Mouse (Mus musculus): ENCODE data around the gene Tmtc2. TPM values are rescaled to one million over a fixed set of nuclear protein-coding genes. Genes with fewer than 3 reads are reported as not detected.

The Tmtc2 gene
- polyA plus RNA-seq, 1 experiment: 2.9 TPM

DNA sequence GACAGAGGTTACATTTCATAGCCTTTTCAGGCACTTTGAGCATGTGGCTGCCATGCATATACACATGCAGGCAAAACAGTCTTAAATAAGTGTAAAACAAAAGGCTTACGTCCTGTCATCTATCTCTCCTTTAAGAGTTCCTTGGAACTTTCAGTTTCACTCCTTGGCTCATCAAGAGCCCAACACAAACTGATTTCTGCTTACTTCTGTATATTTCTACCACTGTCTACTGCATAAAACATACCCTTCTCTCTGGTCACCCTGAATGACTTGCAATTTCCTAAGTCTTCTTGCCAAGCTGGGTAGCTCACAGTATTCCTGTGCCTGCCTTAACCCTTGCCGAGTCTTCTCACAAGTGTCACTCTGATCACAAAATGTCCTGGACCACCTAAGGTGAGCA is 26.2 kb downstream of the Tmtc2 start:
- Histone ChIP-seq H3K4me1 (ENCODE audit: control insufficient read depth, insufficient read depth, insufficient read length, low read length) (peaks cover 3% of the 10 kb centered on the region; the same call in 1 of the 2 replicates), H3K27me3 (ENCODE audit: control insufficient read depth, insufficient read depth, low read length) (no peaks in the 10 kb centered on the region), H3K4me3 (ENCODE audit: low read depth, low read length) (no peak overlapping the region), H3K27ac (ENCODE audit: insufficient read depth, low read depth, low read length) (no peak overlapping the region), H3K36me3 (ENCODE audit: control insufficient read depth, insufficient read depth, low read length) (no peaks in the 10 kb centered on the region)
- no peak for TF ChIP-seq POLR2A (IDR thresholded peaks at IDR 0.05; ENCODE audit: low read depth, low read length)
- TF ChIP-seq CTCF (IDR thresholded peaks at IDR 0.05; ENCODE audit: extremely low read depth, insufficient read length, insufficient replicate concordance, low read depth, low read length): no peak
- 67% methylated on average over 2 of the region's 2 CpGs for WGBS

DNA sequence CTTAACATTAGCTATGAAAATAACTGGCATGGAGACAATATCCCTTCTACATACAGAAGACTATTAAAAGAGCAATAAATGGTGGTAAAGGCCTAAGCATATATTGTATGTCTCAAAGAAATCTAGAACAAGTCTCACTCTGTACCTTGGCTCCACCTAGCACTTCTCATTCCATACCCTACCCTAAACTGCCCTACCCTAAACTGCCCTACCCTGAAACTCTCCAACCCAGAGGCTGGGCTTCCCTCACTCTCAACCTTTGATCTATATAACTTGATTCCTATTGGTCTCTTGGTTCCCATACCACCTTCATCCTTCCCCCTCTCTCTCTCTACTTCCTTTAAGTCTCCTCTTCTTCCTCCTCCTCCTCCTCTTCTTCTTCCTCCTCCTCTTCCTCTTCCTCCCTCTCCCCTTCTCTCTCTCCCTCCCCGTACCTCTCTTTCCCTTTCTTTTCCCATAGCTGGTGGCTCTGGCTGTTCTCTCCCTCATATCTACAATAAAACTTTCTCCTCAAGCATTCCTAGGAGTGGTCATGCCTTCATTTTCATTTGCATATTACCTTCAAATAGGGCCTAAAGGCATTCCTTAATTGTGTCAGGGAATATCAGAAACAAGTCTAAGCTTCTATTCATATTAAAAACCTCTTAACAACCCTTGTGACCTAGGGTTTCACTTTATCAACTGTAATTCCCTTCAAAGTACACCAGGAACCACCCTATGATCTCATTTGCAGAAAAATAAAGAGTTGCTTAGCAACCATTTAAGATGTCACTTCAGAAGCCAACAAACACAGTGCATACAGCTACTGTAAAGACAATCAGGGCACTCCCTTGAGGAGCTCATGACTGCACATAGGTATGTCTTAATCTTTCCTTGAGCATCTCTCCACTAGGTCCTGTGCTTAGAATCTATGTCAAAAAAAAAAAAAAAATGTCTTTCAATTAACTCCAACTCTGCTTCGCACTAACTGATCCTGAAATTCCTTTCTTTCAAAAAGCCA is 29.9 kb downstream of the Tmtc2 start:
- Histone ChIP-seq H3K4me3 (ENCODE audit: low read depth, low read length) (no peak overlapping the region), H3K27ac (ENCODE audit: insufficient read depth, low read depth, low read length) (peak overlapping the region; percentile 95), H3K36me3 (ENCODE audit: control insufficient read depth, insufficient read depth, low read length) (no peaks in the 10 kb centered on the region), H3K27me3 (ENCODE audit: control insufficient read depth, insufficient read depth, low read length) (no peaks in the 10 kb centered on the region), H3K4me1 (ENCODE audit: control insufficient read depth, insufficient read depth, insufficient read length, low read length) (peaks cover 3% of the 10 kb centered on the region; the same call in 1 of the 2 replicates)
- 47% methylated on average over 2 of the region's 2 CpGs for WGBS
- TF ChIP-seq POLR2A (IDR thresholded peaks at IDR 0.05; ENCODE audit: low read depth, low read length): no peak
- no peak for TF ChIP-seq CTCF (IDR thresholded peaks at IDR 0.05; ENCODE audit: extremely low read depth, insufficient read length, insufficient replicate concordance, low read depth, low read length)

DNA sequence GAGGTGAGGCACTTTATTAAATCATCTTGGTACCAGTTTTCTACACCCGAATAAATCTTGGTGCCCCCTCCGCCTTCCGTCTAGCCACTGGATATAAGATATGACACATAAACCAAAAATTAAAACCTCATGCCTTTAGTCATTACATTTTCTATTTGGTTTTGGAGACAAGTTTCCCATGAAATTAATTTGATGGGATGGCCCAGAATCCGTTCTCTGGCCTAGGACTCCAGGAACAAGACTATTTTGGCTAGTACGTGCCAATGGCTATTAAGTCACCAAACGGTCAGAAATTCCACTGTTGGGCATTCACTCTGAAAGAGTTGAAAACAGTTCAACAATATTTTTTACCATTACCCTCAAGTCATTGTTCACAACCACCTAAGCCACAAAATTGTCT is 32.2 kb downstream of the Tmtc2 start:
- H3K4me1 ChIP-seq (ENCODE audit: control insufficient read depth, insufficient read depth, insufficient read length, low read length): peaks cover 3% of the 10 kb centered on the region; the same call in 1 of the 2 replicates
- H3K36me3 ChIP-seq (ENCODE audit: control insufficient read depth, insufficient read depth, low read length): no peaks in the 10 kb centered on the region
- no peaks in the 10 kb centered on the region for H3K27me3 ChIP-seq (ENCODE audit: control insufficient read depth, insufficient read depth, low read length)
- TF ChIP-seq CTCF (IDR thresholded peaks at IDR 0.05; ENCODE audit: extremely low read depth, insufficient read length, insufficient replicate concordance, low read depth, low read length): no peak
- no peak for TF ChIP-seq POLR2A (IDR thresholded peaks at IDR 0.05; ENCODE audit: low read depth, low read length)
- H3K4me3 ChIP-seq (ENCODE audit: low read depth, low read length): no peak overlapping the region
- no peak overlapping the region for H3K27ac ChIP-seq (ENCODE audit: insufficient read depth, low read depth, low read length)
- WGBS: 97% methylated on average over 6 of the region's 6 CpGs

DNA sequence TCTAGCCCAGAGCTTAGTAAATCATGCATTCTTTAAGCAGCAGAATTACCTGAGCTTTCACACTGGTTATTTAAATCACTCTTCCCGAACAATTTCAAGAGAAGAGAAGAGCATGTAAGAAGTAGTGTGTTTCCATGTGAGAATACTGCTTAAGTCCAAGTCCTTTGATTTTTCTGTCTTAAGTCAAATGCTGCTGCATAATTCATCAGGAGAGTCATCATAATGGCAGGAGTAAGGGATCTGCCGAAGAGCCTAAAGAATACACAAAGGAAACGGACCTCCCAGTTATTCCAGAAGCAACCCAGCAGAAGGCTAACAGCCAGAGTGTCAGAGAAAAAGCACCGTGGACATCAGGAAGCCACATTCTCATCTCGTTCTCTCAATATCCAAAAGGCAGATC is 34.6 kb downstream of the Tmtc2 start:
- Histone ChIP-seq H3K27me3 (ENCODE audit: control insufficient read depth, insufficient read depth, low read length) (no peaks in the 10 kb centered on the region), H3K4me1 (ENCODE audit: control insufficient read depth, insufficient read depth, insufficient read length, low read length) (peaks cover 7% of the 10 kb centered on the region; the same call in 1 of the 2 replicates), H3K36me3 (ENCODE audit: control insufficient read depth, insufficient read depth, low read length) (no peaks in the 10 kb centered on the region), H3K4me3 (ENCODE audit: low read depth, low read length) (no peak overlapping the region), H3K27ac (ENCODE audit: insufficient read depth, low read depth, low read length) (no peak overlapping the region)
- TF ChIP-seq CTCF (IDR thresholded peaks at IDR 0.05; ENCODE audit: extremely low read depth, insufficient read length, insufficient replicate concordance, low read depth, low read length) (no peak), POLR2A (IDR thresholded peaks at IDR 0.05; ENCODE audit: low read depth, low read length) (no peak)
- WGBS: 83% methylated on average over 5 of the region's 5 CpGs

DNA sequence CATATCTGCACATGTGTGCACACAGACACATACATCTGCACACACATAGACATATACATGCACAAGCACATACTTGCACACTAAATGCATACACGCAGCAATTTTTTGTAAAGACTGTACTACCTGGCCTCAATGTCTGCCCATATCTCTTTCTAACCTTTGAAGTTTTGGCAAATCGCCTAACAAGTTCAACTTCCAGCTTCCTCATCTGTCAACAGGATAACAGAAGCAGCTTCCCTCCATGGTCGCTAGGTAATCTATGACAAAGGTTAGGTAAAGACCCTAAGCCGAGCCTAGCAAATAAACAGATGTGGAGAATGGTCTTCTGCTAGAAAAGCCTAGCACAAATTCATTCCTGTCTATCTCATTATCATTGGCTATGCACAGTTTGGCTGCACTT is 37.3 kb downstream of the Tmtc2 start:
- H3K27ac ChIP-seq (ENCODE audit: insufficient read depth, low read depth, low read length): peak overlapping the region; percentile 59
- TF ChIP-seq CTCF (IDR thresholded peaks at IDR 0.05; ENCODE audit: extremely low read depth, insufficient read length, insufficient replicate concordance, low read depth, low read length) (no peak), POLR2A (IDR thresholded peaks at IDR 0.05; ENCODE audit: low read depth, low read length) (no peak)
- no peaks in the 10 kb centered on the region for H3K27me3 ChIP-seq (ENCODE audit: control insufficient read depth, insufficient read depth, low read length)
- no peak overlapping the region for H3K4me3 ChIP-seq (ENCODE audit: low read depth, low read length)
- H3K36me3 ChIP-seq (ENCODE audit: control insufficient read depth, insufficient read depth, low read length): no peaks in the 10 kb centered on the region
- H3K4me1 ChIP-seq (ENCODE audit: control insufficient read depth, insufficient read depth, insufficient read length, low read length): peaks cover 9% of the 10 kb centered on the region; the same call in 1 of the 2 replicates
- WGBS: 30% methylated on average over 4 of the region's 4 CpGs

DNA sequence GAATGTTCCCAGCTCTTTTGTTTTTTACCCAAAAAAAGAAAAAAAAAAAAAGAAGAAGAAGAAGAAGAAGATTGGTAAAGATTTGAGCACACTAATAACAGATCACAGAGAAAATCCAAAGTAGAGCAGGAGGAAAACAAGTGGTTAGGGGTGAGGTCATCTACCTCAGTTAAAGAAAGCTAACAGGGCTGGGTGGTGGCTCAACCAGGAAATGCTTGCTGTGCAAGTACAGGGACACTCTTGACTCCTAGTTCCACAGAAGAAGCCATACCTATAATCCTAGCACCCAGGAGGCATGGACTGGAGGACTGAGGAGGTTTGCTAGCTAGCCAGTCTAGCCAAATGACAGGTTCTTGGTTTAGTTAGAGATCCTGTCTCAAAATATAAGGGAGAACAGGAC is 38.4 kb downstream of the Tmtc2 start:
- TF ChIP-seq POLR2A (IDR thresholded peaks at IDR 0.05; ENCODE audit: low read depth, low read length) (no peak), CTCF (IDR thresholded peaks at IDR 0.05; ENCODE audit: extremely low read depth, insufficient read length, insufficient replicate concordance, low read depth, low read length) (no peak)
- Histone ChIP-seq H3K4me1 (ENCODE audit: control insufficient read depth, insufficient read depth, insufficient read length, low read length) (peaks cover 10% of the 10 kb centered on the region; the same call in 1 of the 2 replicates), H3K27ac (ENCODE audit: insufficient read depth, low read depth, low read length) (peak overlapping the region; percentile 27; the same call in 1 of the 2 replicates), H3K27me3 (ENCODE audit: control insufficient read depth, insufficient read depth, low read length) (no peaks in the 10 kb centered on the region), H3K36me3 (ENCODE audit: control insufficient read depth, insufficient read depth, low read length) (no peaks in the 10 kb centered on the region), H3K4me3 (ENCODE audit: low read depth, low read length) (no peak overlapping the region)

DNA sequence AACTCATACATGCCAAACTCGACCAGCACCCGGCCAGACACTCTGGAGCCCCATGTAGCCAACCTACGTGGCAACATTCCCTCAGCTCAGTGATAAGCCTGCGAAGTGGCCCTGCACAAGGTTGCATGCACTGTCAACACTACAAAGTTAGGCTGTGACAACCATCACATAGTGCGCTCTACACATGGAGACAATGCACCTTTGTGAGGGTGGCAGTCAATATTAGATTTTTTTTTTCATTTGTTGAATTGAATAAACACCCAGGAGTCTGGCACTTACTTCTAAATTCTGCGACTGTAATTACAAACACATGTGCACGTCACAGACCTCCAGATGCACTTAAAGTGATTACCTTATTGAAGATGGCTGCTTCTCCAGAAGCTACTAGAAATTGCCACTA is 41.5 kb downstream of the Tmtc2 start:
- Histone ChIP-seq H3K27me3 (ENCODE audit: control insufficient read depth, insufficient read depth, low read length) (no peaks in the 10 kb centered on the region), H3K4me1 (ENCODE audit: control insufficient read depth, insufficient read depth, insufficient read length, low read length) (peaks cover 13% of the 10 kb centered on the region; the same call in 1 of the 2 replicates), H3K4me3 (ENCODE audit: low read depth, low read length) (no peak overlapping the region), H3K27ac (ENCODE audit: insufficient read depth, low read depth, low read length) (no peak overlapping the region), H3K36me3 (ENCODE audit: control insufficient read depth, insufficient read depth, low read length) (no peaks in the 10 kb centered on the region)
- no peak for TF ChIP-seq CTCF (IDR thresholded peaks at IDR 0.05; ENCODE audit: extremely low read depth, insufficient read length, insufficient replicate concordance, low read depth, low read length)
- TF ChIP-seq POLR2A (IDR thresholded peaks at IDR 0.05; ENCODE audit: low read depth, low read length): no peak
- WGBS: 32% methylated on average over 7 of the region's 7 CpGs

All from small intestine, adult 2 months (tissue).